Mouse (Mus musculus): ENCODE results near the gene Tbc1d8.

Gene Tbc1d8

GRCm38 (mm10) chr1:39325228-39325627 is 153.3 kb downstream of the Tbc1d8 start:
- DNase-seq (ENCODE audit: extremely low read depth, low read depth, low spot score) = no peak

- no peak for DNase-seq (ENCODE audit: extremely low read depth, low read depth, low spot score)
Observed at GRCm38 (mm10) chr1:39321954-39322353, 156.6 kb downstream of the Tbc1d8 start.
